Mouse (Mus musculus): ENCODE measurements around the gene Sobp. TPM values are rescaled to one million over a fixed set of nuclear protein-coding genes. Genes with fewer than 3 reads are reported as not detected.

Sobp gene
- 7.3 and 8.3 TPM in 2 replicates for polyA plus RNA-seq (2012; rRNA removed)

DNA sequence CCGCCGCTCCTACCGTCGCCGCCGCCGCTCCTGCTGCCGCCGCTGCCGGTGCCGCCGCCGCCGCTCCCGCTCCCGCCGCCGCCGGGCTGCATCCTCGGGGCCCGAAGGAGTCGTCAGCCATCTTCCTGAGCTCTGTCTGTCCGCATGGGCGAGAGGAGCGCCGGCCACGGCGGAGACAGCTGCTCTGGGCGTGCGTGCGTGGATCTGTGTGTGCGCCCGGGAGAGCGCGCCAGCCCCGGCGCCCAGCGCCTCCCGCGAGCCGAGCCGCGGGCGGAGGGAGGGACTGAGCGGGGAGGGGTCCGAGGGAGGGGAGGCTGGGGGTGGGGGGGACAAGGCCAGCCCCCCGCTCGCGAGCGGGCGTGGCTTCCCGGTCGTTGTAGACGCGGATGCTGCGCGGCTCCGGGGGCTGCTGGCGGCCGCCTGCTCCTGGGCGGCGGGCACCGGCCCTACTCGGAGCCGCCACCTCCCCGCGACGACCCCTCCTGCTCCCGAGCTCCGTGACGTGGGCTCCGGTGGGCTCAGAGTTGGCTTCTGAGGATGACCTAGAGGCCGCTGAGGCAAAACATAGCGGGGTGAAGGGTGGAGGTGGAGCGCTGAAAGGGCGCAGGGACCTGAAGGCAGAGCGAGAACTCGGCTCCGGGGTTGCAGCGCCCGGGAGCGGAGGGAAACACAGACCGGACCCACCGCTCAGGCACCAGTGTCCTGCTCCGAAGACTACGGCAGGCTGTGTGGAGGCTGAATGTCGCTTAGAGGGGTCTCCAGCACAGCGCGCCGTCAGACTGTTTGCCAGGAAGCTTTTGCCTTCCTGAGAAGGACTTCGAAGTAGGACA, at the start of gene Sobp, which contains the start of gene 9030612E09Rik:
TSS of gene Sobp (minus strand) at position 205 of the 830 bp plus-strand sequence.
TSS of gene 9030612E09Rik (plus strand) at position 379 of the 830 bp plus-strand sequence.

DNA sequence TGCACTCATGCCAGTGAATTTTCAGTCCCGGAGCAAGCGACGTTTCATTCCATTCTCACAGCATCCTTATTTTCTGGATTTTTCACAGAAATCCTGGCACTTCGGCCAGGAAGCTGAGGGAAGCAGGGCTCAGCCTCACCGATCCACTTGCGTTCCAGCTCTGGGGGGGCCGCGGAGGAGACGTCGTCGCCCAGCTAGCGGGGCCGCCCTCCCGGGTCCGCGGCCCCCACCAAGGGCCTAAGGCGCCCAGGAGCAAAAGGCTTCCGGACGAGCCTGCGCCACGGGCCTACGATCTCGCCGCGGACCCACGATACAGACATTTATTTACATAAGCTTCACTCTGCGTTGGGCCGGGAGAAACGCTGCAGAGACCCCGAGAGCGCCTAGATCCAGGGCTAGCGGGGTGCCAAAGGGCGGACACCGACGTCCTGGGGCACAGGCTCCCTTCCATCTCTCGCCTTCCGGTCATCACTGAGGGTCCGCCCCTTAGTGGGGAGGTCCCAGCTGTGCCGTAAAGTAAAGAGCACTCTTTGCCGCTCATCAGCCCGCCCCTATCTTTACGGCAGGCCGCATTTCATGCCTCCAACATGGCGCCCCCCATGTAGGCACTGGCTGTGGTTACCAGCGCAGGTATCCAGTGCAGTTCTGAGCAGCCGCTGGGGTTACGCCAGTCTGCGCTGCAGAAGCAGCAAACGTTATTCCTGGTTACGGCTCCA, 46.7 kb upstream of the Sobp start, which contains the start of gene Pdss2:
TSS of gene Pdss2 (plus strand) at position 577 of the 716 bp plus-strand sequence.

Other genes with a start within 250 kb of the Sobp start
- 1.8 and 2.0 TPM in 2 replicates for gene 9030612E09Rik, start 174 bp upstream of the Sobp start, polyA plus RNA-seq (2012; rRNA removed)
- 12.3 and 13.6 TPM in 2 replicates for gene Pdss2, start 47.0 kb upstream of the Sobp start, polyA plus RNA-seq (2012; rRNA removed)

Measured in ovary, adult 2 months (tissue).